Mouse (Mus musculus) adrenal gland, postnatal 36 days (tissue): ENCODE measurements around the gene Flrt3. TPM values are rescaled to one million over a fixed set of nuclear protein-coding genes. Genes with fewer than 3 reads are reported as not detected.

Experiments used
- DNase-seq, 2 experiments: peaks; one replicate each; pipeline ENCODE4 v3.0.0; 2021; ENCODE audit warnings: mixed read lengths in 1 of 2
- total RNA-seq, 2 experiments: library from RNA; stranded (reverse); gene quantifications; 2 replicates each; pipeline ENCODE4 v1.2.3; 2021

Flrt3 gene
- total RNA-seq, 2 experiments from 2014 or later = 5.2 to 7.6 TPM

GRCm38 (mm10) chr2:140621730-140622337 is 49.4 kb downstream of the Flrt3 start:
- no peak for DNase-seq

GRCm38 (mm10) chr2:140615451-140615850 is 55.8 kb downstream of the Flrt3 start:
- DNase-seq = no peak
